Mouse (Mus musculus) heart, embryonic 14.5 days (tissue): Measurements from ENCODE around the gene Ston2. TPM values are rescaled to one million over a fixed set of nuclear protein-coding genes. Genes with fewer than 3 reads are reported as not detected.
A peak's percentile ranks its signal among the peaks of the same experiment; 100 is the strongest.

Experiments
- ATAC-seq: fragments of 200-750 bp; cut with Nextera tagmentation; 2 replicates; pipeline ENCODE4 v1.8.0; 2017; ENCODE audit warnings: low read depth, moderate TSS enrichment; ENCODE audit not compliant: insufficient number of reproducible peaks, insufficient read depth, low FRiP score
- H3K27ac ChIP-seq, 2 experiments: fragments of 200-500 bp in 1 of 2; fragments of 300-500 bp in 1 of 2; sonication (generic) in 1 of 2; replicated peaks in 1 of 2; 2 replicates each; pipeline ENCODE4 v1.5.1; 2012 to 2014; ENCODE audit warnings: low read depth in 2 of 2, low read length in 2 of 2, control low read depth in 1 of 2, mild to moderate bottlenecking in 1 of 2, mixed read lengths in 1 of 2; ENCODE audit not compliant: control insufficient read depth in 1 of 2, insufficient read depth in 1 of 2
- H3K27me3 ChIP-seq: fragments of 300-500 bp; sonication (generic); 2 replicates; pipeline ENCODE4 v1.6.1; 2014; ENCODE audit warnings: mild to moderate bottlenecking, low read length, control low read depth; ENCODE audit not compliant: control insufficient read depth, insufficient read depth
- H3K36me3 ChIP-seq: fragments of 300-500 bp; sonication (generic); 2 replicates; pipeline ENCODE4 v1.6.1; 2014; ENCODE audit warnings: mild to moderate bottlenecking, control low read depth, low read length, mixed read lengths; ENCODE audit not compliant: control insufficient read depth, insufficient read depth
- H3K4me1 ChIP-seq, 2 experiments: fragments of 200-500 bp in 1 of 2; fragments of 300-500 bp in 1 of 2; sonication (generic) in 1 of 2; 2 replicates each; pipeline ENCODE4 v1.6.1; 2012 to 2014; ENCODE audit warnings: low read length in 2 of 2, control low read depth in 1 of 2, mixed read lengths in 1 of 2; ENCODE audit not compliant: control insufficient read depth in 2 of 2, insufficient read depth in 2 of 2
- H3K4me2 ChIP-seq: fragments of 300-500 bp; sonication (generic); 2 replicates; pipeline ENCODE4 v1.6.1; 2014; ENCODE audit warnings: mild to moderate bottlenecking, low read length
- H3K4me3 ChIP-seq, 2 experiments: fragments of 200-500 bp in 1 of 2; fragments of 300-500 bp in 1 of 2; sonication (generic) in 1 of 2; 2 replicates each; pipeline ENCODE4 v1.5.1; 2012 to 2014; ENCODE audit warnings: low read length in 2 of 2, mild to moderate bottlenecking in 2 of 2, control low read depth in 1 of 2, low read depth in 1 of 2, moderate library complexity in 1 of 2; ENCODE audit not compliant: control insufficient read depth in 1 of 2, insufficient read depth in 1 of 2
- H3K9ac ChIP-seq: fragments of 300-500 bp; sonication (generic); 2 replicates; pipeline ENCODE4 v1.6.1; 2014; ENCODE audit warnings: mild to moderate bottlenecking, low read length
- H3K9me3 ChIP-seq: fragments of 300-500 bp; sonication (generic); 2 replicates; pipeline ENCODE4 v1.6.1; 2016; ENCODE audit warnings: low read length, control low read depth; ENCODE audit not compliant: control insufficient read depth
- WGBS: fragments of 180-500 bp; shearing (Covaris S2); extraction: QIAGEN DNeasy Blood & Tissue Kit; methylation state at CpG from one replicate; pipeline ENCODE4 v1.1.7; 2014; 5-methylcytosine and 5-hydroxymethylcytosine counted together
- polyA plus RNA-seq: library from polyadenylated mRNA; unstranded; fragments of >200 nt; fragmentation: Nextera tagmentation; extraction: Ambion mirVana; gene quantifications from 2 replicates; pipeline ENCODE4 v1.2.1, GENCODE M21; 2014

Ston2 gene
- polyA plus RNA-seq, 1 experiment from 2014 or later = 1.5 TPM

DNA sequence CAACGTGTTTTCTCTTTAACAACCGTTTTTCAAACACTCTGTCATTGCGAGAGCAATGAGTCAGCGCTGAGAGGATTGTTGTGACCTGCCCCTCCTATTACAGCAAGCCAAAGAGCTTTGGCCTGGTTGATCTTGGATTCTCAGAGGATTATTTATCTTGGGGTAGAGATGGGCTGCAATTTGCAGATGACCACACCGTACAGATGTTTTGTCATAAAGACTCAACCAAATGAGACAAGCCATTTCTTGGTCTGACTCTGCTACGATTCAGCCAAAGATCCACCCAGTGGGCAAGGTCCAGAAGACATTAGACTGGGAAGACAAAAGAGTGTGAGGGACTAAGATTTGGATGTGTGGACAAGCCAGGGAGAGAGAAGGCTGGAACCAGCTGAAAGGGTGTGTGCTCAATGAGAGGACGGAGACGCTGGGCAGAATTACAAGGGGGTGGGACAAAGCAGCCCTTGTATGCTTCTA, 13.3 kb downstream of the Ston2 start:
- H3K27me3 ChIP-seq = peaks cover 55% of the 10 kb centered on the region
- WGBS = 72% methylated on average over 8 of the region's 8 CpGs

DNA sequence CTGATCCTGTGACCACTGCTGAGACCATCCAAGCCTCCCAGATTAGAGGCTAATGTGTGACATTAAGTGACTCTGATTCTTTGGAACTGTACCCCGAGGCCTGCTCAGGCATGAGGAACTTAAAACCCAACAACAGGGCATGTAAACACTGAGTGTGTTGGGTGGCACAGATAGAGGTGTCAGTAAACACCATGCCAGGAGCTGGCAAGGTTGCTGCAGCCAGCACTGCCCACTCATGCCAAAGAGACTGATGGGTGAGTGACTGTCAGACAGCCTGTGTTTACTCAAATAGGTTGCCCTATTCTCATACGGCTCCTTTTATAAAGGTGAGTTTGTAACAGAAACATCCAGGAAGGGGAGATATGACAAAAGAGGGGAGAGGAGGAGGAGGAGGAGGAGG, 19.3 kb downstream of the Ston2 start:
- no peak for ATAC-seq
- Histone ChIP-seq H3K4me1 (peaks cover 8 to 11% of the 10 kb centered on the region in 2 experiments; a peak in 2 of 4 replicates), H3K9ac (no peak overlapping the region), H3K27me3 (peaks cover 34% of the 10 kb centered on the region), H3K27ac (no peak overlapping the region), H3K4me3 (no peak overlapping the region), H3K4me2 (no peak overlapping the region), H3K36me3 (no peaks in the 10 kb centered on the region), H3K9me3 (no peaks in the 10 kb centered on the region)
- 68% methylated on average over 2 of the region's 2 CpGs for WGBS

More for the DNA sequence above, 13.3 kb downstream of the Ston2 start:
- Histone ChIP-seq H3K9ac (no peak overlapping the region), H3K27ac (no peak overlapping the region), H3K4me3 (no peak overlapping the region), H3K4me2 (no peak overlapping the region), H3K9me3 (no peaks in the 10 kb centered on the region), H3K4me1 (peaks cover 0 to 9% of the 10 kb centered on the region in 2 experiments; a peak in 3 of 4 replicates), H3K36me3 (no peaks in the 10 kb centered on the region)
- ATAC-seq = no peak

DNA sequence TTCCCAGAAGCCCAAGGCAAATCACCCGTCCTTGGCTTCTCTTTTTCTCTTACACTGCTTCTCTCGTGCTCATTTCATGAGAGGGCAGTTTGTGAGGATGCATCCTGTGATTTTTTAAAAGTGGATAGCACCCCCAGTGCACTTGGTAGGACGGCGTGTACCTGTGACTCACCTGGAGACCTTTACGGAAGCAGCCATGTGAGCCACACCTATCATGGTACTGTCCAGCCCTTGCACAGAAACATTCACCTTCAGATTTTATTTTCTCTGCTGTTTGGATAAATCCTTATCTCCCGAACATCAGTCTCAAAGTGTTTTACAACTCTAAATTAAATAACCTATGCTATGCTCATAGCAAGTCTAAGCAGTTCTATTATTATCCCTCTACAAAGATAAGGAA, 20.0 kb downstream of the Ston2 start:
- Histone ChIP-seq H3K9ac (no peak overlapping the region), H3K36me3 (no peaks in the 10 kb centered on the region), H3K27ac (no peak overlapping the region), H3K4me3 (no peak overlapping the region), H3K27me3 (peaks cover 39% of the 10 kb centered on the region), H3K4me2 (no peak overlapping the region), H3K9me3 (no peaks in the 10 kb centered on the region), H3K4me1 (peaks cover 8 to 11% of the 10 kb centered on the region in 2 experiments; a peak in 2 of 4 replicates)
- WGBS = 83% methylated on average over 6 of the region's 6 CpGs
- ATAC-seq = no peak

DNA sequence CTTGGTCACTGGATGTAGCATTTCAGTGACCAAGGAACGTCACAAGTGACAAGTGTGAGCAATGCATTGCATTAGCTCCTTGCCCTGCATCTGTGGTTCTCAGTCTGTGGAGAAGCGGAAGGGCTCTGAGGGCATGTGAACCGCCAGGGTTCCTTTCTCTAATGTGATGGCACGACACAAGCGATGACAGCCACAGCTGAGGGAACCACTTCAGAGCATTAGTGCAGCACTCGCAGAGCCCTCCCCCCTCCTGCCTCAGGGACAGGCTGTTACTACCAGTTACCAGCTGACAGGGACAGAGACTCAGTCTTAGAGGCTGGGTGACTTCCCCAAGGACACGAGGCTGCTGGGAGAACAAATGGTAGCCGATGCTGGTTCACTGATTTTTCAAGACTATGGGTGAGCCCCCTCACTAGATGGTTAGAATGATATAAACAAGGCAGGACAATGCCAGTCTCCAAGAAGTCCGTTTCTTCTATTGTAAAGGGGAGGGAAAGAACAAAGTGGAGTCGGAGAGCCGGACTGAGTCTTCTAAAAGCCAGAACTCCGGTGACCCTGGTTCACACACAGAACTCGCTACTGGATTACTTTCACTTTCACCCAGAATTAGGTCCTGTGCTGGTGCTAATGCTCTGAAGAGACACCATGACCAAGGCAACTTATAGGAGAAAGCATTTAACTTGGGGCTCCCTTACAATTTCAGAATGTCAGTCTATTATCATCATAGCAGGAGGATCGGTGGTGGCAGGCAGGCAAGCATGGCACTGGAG, 21.7 kb downstream of the Ston2 start:
- Histone ChIP-seq H3K27ac (no peak overlapping the region), H3K4me2 (peak overlapping the region; percentile 56), H3K4me1 (peaks cover 8 to 11% of the 10 kb centered on the region in 2 experiments; a peak in 2 of 4 replicates), H3K36me3 (no peaks in the 10 kb centered on the region), H3K9ac (peak overlapping the region; percentile 6; the same call in 1 of the 2 replicates), H3K4me3 (peak overlapping the region in 1 of 2 experiments; percentile 1; a peak in 1 of 4 replicates), H3K9me3 (no peaks in the 10 kb centered on the region), H3K27me3 (peaks cover 49% of the 10 kb centered on the region)
- 33% methylated on average over 14 of the region's 14 CpGs for WGBS
- peak; percentile 81 for ATAC-seq

DNA sequence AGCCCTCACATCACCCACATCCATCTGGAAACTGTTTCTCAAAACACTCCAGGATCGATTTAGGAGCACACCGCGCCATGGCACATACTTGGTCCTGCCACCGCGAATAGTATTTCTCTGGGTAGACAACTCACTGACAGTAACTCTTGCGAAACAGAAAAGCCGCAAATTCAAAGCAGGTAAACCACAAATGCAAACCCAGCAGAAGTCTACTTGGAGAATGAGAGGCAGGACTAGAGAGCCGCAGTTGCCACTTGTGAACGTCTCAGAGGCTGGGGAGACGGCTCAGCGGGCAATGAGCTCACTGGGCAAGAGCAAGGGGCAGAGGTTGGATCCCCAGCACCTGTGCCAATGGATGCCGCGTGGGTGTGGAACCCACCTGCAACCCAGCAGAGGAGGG, 22.7 kb downstream of the Ston2 start:
- Histone ChIP-seq H3K27me3 (peaks cover 42% of the 10 kb centered on the region), H3K9ac (no peak overlapping the region), H3K9me3 (no peaks in the 10 kb centered on the region), H3K4me2 (no peak overlapping the region; the same call in 1 of the 2 replicates), H3K36me3 (no peaks in the 10 kb centered on the region), H3K4me3 (no peak overlapping the region), H3K27ac (no peak overlapping the region), H3K4me1 (peaks cover 8 to 11% of the 10 kb centered on the region in 2 experiments; a peak in 2 of 4 replicates)
- 72% methylated on average over 13 of the region's 13 CpGs for WGBS
- ATAC-seq = no peak

DNA sequence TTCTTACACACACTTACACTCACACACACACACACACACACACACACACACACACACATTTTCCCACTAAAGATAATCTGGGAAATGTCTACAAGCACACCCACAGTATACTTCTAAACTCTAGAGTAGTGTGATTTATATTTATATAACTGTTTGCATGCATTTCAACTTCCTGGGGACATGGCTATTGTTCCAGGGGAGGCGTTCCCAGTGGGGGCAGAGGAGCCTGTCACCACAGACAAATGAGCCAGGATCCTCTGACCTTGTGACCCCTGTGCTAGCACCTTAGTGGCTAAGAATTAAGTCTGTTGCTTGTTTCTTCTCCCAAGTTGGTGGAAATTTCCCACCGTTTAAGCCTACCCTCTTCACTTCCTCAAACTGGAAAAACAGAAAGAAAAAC, 23.1 kb downstream of the Ston2 start:
- H3K36me3 ChIP-seq = no peaks in the 10 kb centered on the region
- H3K9ac ChIP-seq = no peak overlapping the region
- H3K4me3 ChIP-seq = no peak overlapping the region
- H3K4me1 ChIP-seq = peaks cover 8 to 11% of the 10 kb centered on the region in 2 experiments; a peak in 2 of 4 replicates
- 33% methylated on average over 2 of the region's 2 CpGs for WGBS
- H3K4me2 ChIP-seq = no peak overlapping the region
- H3K9me3 ChIP-seq = no peaks in the 10 kb centered on the region
- H3K27ac ChIP-seq = no peak overlapping the region
- no peak for ATAC-seq
- peaks cover 38% of the 10 kb centered on the region for H3K27me3 ChIP-seq

DNA sequence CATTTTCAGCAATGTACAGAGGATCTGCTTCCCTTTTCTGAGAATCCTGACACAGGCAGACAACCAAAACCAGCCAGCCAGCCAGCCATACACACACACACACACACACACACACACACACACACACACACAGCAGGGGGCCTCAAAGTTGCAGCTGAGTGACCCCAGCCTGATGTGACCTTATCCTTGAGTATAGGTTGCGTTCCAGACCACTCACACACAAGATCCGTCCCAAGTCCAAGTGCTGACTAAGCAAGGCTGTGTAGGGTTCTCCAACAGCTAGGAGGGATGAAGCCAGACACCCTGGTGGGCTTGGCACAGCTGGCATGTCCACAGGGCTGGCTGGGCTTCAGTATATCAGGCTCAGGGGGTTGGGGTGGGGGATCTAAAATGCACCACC, 23.7 kb downstream of the Ston2 start:
- H3K27ac ChIP-seq = no peak overlapping the region
- H3K4me3 ChIP-seq = no peak overlapping the region
- no peak for ATAC-seq
- H3K36me3 ChIP-seq = no peaks in the 10 kb centered on the region
- H3K9me3 ChIP-seq = no peaks in the 10 kb centered on the region
- H3K9ac ChIP-seq = no peak overlapping the region
- H3K4me2 ChIP-seq = no peak overlapping the region
- peaks cover 8 to 11% of the 10 kb centered on the region in 2 experiments; a peak in 2 of 4 replicates for H3K4me1 ChIP-seq
- 62% methylated on average over 2 of the region's 2 CpGs for WGBS
- peaks cover 37% of the 10 kb centered on the region for H3K27me3 ChIP-seq
